Mouse (Mus musculus) bone marrow macrophage, adult 2 months (primary cell): ENCODE measurements around the gene Meig1.

Experiments
- CTCF ChIP-seq: IDR thresholded peaks from 2 replicates; pipeline ENCODE4 v1.5.1; 2012; ENCODE audit warnings: low read depth, mild to moderate bottlenecking, low read length, moderate library complexity
- POLR2A ChIP-seq: IDR thresholded peaks from 2 replicates; pipeline ENCODE4 v1.6.1; 2012; ENCODE audit warnings: mild to moderate bottlenecking, low read depth, low read length, borderline replicate concordance

DNA sequence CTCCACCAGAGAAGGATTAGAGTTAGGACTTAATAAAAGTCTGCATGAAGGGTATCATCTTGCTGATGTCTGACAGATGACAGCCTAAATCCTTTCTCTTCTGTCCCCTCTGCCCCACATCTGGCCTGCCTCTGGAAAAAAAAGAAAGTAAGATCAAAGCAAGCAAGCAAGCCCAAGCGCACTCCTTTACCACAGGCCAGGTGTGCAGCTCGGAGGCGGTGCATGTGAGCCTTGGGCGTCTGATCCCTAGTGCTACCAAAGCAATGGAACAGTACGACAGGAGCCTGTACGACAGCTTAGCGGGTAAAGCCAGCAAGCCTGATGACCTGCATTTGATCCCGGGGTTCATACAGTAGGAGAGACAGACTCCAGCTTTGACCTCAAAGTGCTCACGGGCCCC is 8.5 kb upstream of the Meig1 start:
- no peak for TF ChIP-seq POLR2A
- no peak for TF ChIP-seq CTCF
